Mouse (Mus musculus) left cerebral cortex, postnatal 4 days (tissue): ENCODE results near the gene Rae1. TPM values are rescaled to one million over a fixed set of nuclear protein-coding genes. Genes with fewer than 3 reads are reported as not detected.

ENCODE experiments used
- DNase-seq: peaks from one replicate; pipeline ENCODE4 v3.0.0-alpha.2; 2022
- intact Hi-C: fragments of 180-260 bp; cut with DNase I; formaldehyde crosslinking; loops from one replicate; pipeline ENCODE4 v1.15.1; 2025
- total RNA-seq, 2 experiments: library from RNA; stranded (reverse); gene quantifications; 2 replicates each; pipeline ENCODE4 v1.2.3; 2021

The Rae1 gene
- total RNA-seq, 2 experiments from 2014 or later: 85.7 to 98.0 TPM

GRCm38 (mm10) chr2:173046582-173047297, 46.8 kb downstream of the Rae1 start:
- no peak for DNase-seq
- intact Hi-C loops: loop anchor here (2.0 kb wide), 1 partner anchor 48 kb away; no protein-coding TSS in a partner anchor

- no peak for DNase-seq
- intact Hi-C loops: loop anchor here (2.0 kb wide), 1 partner anchor 49 kb away; no protein-coding TSS in a partner anchor
These were observed 47.6 kb downstream of the Rae1 start for GRCm38 (mm10) chr2:173047471-173047870.

- intact Hi-C loops: no loop called here
- no peak for DNase-seq
These were observed 48.3 kb downstream of the Rae1 start for GRCm38 (mm10) chr2:173048041-173048745.

GRCm38 (mm10) chr2:173049231-173049630, 49.3 kb downstream of the Rae1 start:
- DNase-seq: no peak
- intact Hi-C loops: no loop called here

- no peak for DNase-seq
- intact Hi-C loops: no loop called here
These were observed 49.9 kb downstream of the Rae1 start for GRCm38 (mm10) chr2:173049817-173050216.

GRCm38 (mm10) chr2:173050604-173051382, 50.9 kb downstream of the Rae1 start:
- intact Hi-C loops: no loop called here
- no peak for DNase-seq

GRCm38 (mm10) chr2:173052881-173053280, 53.0 kb downstream of the Rae1 start:
- no peak for DNase-seq
- intact Hi-C loops: no loop called here

GRCm38 (mm10) chr2:173053846-173054245, 53.9 kb downstream of the Rae1 start:
- intact Hi-C loops: no loop called here
- DNase-seq: no peak

- intact Hi-C loops: no loop called here
These were observed 56.5 kb downstream of the Rae1 start for GRCm38 (mm10) chr2:173056303-173056881.

GRCm38 (mm10) chr2:173056882-173057315, 57.0 kb downstream of the Rae1 start:
- DNase-seq: no peak
- intact Hi-C loops: no loop called here

More at GRCm38 (mm10) chr2:173056303-173056881, 56.5 kb downstream of the Rae1 start:
- no peak for DNase-seq

GRCm38 (mm10) chr2:173057623-173058022, 57.7 kb downstream of the Rae1 start:
- intact Hi-C loops: no loop called here
- DNase-seq: no peak

- intact Hi-C loops: no loop called here
- DNase-seq: no peak
These were observed 58.3 kb downstream of the Rae1 start for GRCm38 (mm10) chr2:173058263-173058662.

GRCm38 (mm10) chr2:173060450-173060849, 60.5 kb downstream of the Rae1 start:
- intact Hi-C loops: no loop called here
- DNase-seq: no peak

- DNase-seq: no peak
These were observed 61.8 kb downstream of the Rae1 start for GRCm38 (mm10) chr2:173061443-173062351.

GRCm38 (mm10) chr2:173063219-173063618, 63.3 kb downstream of the Rae1 start:
- DNase-seq: no peak
- intact Hi-C loops: no loop called here

More at GRCm38 (mm10) chr2:173061443-173062351, 61.8 kb downstream of the Rae1 start:
- intact Hi-C loops: no loop called here

- no peak for DNase-seq
- intact Hi-C loops: no loop called here
These were observed 64.9 kb downstream of the Rae1 start for GRCm38 (mm10) chr2:173064864-173065263.
